Mouse (Mus musculus): ENCODE data around the gene Cuedc1.

GRCm38 (mm10) chr11:88129935-88130334, 32.1 kb downstream of the Cuedc1 start:
- no peak for TF ChIP-seq CTCF (IDR thresholded peaks at IDR 0.05 in 2 of 3, conservative IDR thresholded peaks at IDR 0.05 in 1 of 3; ENCODE audit: control insufficient read depth in 1 of 3, insufficient read depth in 1 of 3, low read depth in 2 of 3, low read length in 3 of 3, poor library complexity in 1 of 3, severe bottlenecking in 1 of 3)
- no peak for TF ChIP-seq ETS1 (IDR thresholded peaks at IDR 0.05; ENCODE audit: low read depth, low read length)
- no peak for TF ChIP-seq EP300 (IDR thresholded peaks at IDR 0.05; ENCODE audit: low read depth in 1 of 2, low read length in 2 of 2)
- no peak for TF ChIP-seq POLR2A (IDR thresholded peaks at IDR 0.05; ENCODE audit: control insufficient read depth in 1 of 2, insufficient read depth in 1 of 2, low read depth in 1 of 2, low read length in 2 of 2, poor library complexity in 1 of 2)

All from MEL (cell line).